8 mouse cellular contexts compared by ENCODE assay signal in genomic region chr14:51007914-51008713, GRCm38 (mm10). TPM values are rescaled to one million over a fixed set of nuclear protein-coding genes. Genes with fewer than 3 reads are reported as not detected.
A peak's percentile ranks its signal among the peaks of the same experiment; 100 is the strongest.
DNase-seq lines count a peak whose midpoint lies in the region; ATAC-seq lines count a peak whose summit lies in the region.

No protein-coding gene starts in this region.

- no peak overlapping the region for H3K4me2 ChIP-seq in kidney, embryonic 14.5 days (replicated peaks; ENCODE audit: low read depth, low read length)
- no peak overlapping the region; the same call in 1 of the 2 replicates for H3K4me2 ChIP-seq in embryonic facial prominence, embryonic 15.5 days (replicated peaks)
- peak overlapping the region; percentile 33 for H3K4me2 ChIP-seq in heart, embryonic 14.5 days (ENCODE audit: low read length)

- no peak overlapping the region for H3K27ac ChIP-seq in kidney, embryonic 14.5 days (ENCODE audit: low read depth, low read length)
- H3K27ac ChIP-seq in embryonic facial prominence, embryonic 15.5 days (replicated peaks), result peak overlapping the region; percentile 96
- peak overlapping the region; percentile 95 for H3K27ac ChIP-seq in heart, embryonic 14.5 days (replicated peaks in 1 of 2; ENCODE audit: control insufficient read depth in 1 of 2, insufficient read depth in 1 of 2, low read depth in 2 of 2, low read length in 2 of 2)

- H3K4me3 ChIP-seq in kidney, embryonic 14.5 days (ENCODE audit: low read length), result no peak overlapping the region
- H3K4me3 ChIP-seq in embryonic facial prominence, embryonic 15.5 days (replicated peaks), result no peak overlapping the region
- H3K4me3 ChIP-seq in heart, embryonic 14.5 days (ENCODE audit: control insufficient read depth in 1 of 2, insufficient read depth in 1 of 2, low read depth in 1 of 2, low read length in 2 of 2), result no peak overlapping the region

- H3K36me3 ChIP-seq in kidney, embryonic 14.5 days (ENCODE audit: control insufficient read depth, insufficient read depth, low read length), result no peaks in the 10 kb centered on the region
- H3K36me3 ChIP-seq in embryonic facial prominence, embryonic 15.5 days, result no peaks in the 10 kb centered on the region
- no peaks in the 10 kb centered on the region for H3K36me3 ChIP-seq in heart, embryonic 14.5 days (ENCODE audit: control insufficient read depth, insufficient read depth, low read length)

- no peak overlapping the region for H3K9ac ChIP-seq in kidney, embryonic 14.5 days (ENCODE audit: low read depth, low read length)
- no peak overlapping the region for H3K9ac ChIP-seq in embryonic facial prominence, embryonic 15.5 days
- peak overlapping the region; percentile 57 for H3K9ac ChIP-seq in heart, embryonic 14.5 days (ENCODE audit: low read length)

- no peaks in the 10 kb centered on the region for H3K4me1 ChIP-seq in kidney, embryonic 14.5 days (ENCODE audit: control insufficient read depth, insufficient read depth, low read length)
- peaks cover 28% of the 10 kb centered on the region for H3K4me1 ChIP-seq in embryonic facial prominence, embryonic 15.5 days
- H3K4me1 ChIP-seq in heart, embryonic 14.5 days (ENCODE audit: control insufficient read depth in 2 of 2, insufficient read depth in 2 of 2, low read length in 2 of 2), result peaks cover 16 to 17% of the 10 kb centered on the region in 2 experiments

- no peaks in the 10 kb centered on the region for H3K9me3 ChIP-seq in kidney, embryonic 14.5 days (ENCODE audit: control insufficient read depth, low read length)
- no peaks in the 10 kb centered on the region for H3K9me3 ChIP-seq in embryonic facial prominence, embryonic 15.5 days (replicated peaks)
- H3K9me3 ChIP-seq in heart, embryonic 14.5 days (ENCODE audit: control insufficient read depth, low read length), result 0 out of 2 replicates have a peak, but pooled peaks cover 3% of the 10 kb centered on the region

- DNase-seq in kidney, adult 11 months, result peak; percentile 37
- DNase-seq in layer of hippocampus, adult 8-10 months (ENCODE audit: low spot score in 2 of 2), result peak; percentile 14 to 30
- DNase-seq in lung, postnatal 25 days (ENCODE audit: low spot score), result peak; percentile 78
- no peak for DNase-seq in T-cell, adult 2 months (ENCODE audit: low spot score)
- no peak for DNase-seq in MN1 (ENCODE audit: low spot score)

- 79% methylated on average over 13 of the region's 13 CpGs for WGBS in kidney, embryonic 14.5 days
- WGBS in embryonic facial prominence, embryonic 15.5 days, result 39% methylated on average over 13 of the region's 13 CpGs
- 32% methylated on average over 13 of the region's 13 CpGs for WGBS in heart, embryonic 14.5 days

- ATAC-seq in kidney, embryonic 14.5 days (ENCODE audit: low FRiP score, low TSS enrichment), result no peak
- ATAC-seq in embryonic facial prominence, embryonic 15.5 days (ENCODE audit: insufficient number of reproducible peaks, low FRiP score, low TSS enrichment, low read depth), result peak; percentile 82
- ATAC-seq in heart, embryonic 14.5 days (ENCODE audit: insufficient number of reproducible peaks, insufficient read depth, low FRiP score, low read depth), result peak; percentile 90

- H3K27me3 ChIP-seq in kidney, embryonic 14.5 days (ENCODE audit: control insufficient read depth, insufficient read depth, low read length), result no peaks in the 10 kb centered on the region
- H3K27me3 ChIP-seq in embryonic facial prominence, embryonic 15.5 days, result no peaks in the 10 kb centered on the region
- no peaks in the 10 kb centered on the region for H3K27me3 ChIP-seq in heart, embryonic 14.5 days (ENCODE audit: control insufficient read depth, insufficient read depth, low read length)

RNA-seq across cellular contexts. Expression of gene Rnase10, which starts 0.6 kb away (rescaled TPM):
- polyA plus RNA-seq in kidney, embryonic 14.5 days (2014; fragmentation: Nextera tagmentation; extraction: Ambion mirVana), result not detected in 2 replicates
- 0.52 and 0.54 TPM in 2 replicates for polyA plus RNA-seq in embryonic facial prominence, embryonic 15.5 days (2015; fragmentation: Nextera tagmentation; extraction: Ambion mirVana)
- polyA plus RNA-seq in heart, embryonic 14.5 days (2014; fragmentation: Nextera tagmentation; extraction: Ambion mirVana), result 0.32 and 0.57 TPM in 2 replicates
- total RNA-seq in layer of hippocampus, adult 8-10 months (2022), result under 1 TPM in 1 of 4 experiments, not detected in 3; 0.20 TPM

RNA-seq across cellular contexts. Expression of gene Rnase9, which starts 33.6 kb away (rescaled TPM):
- polyA plus RNA-seq in kidney, embryonic 14.5 days (2014; fragmentation: Nextera tagmentation; extraction: Ambion mirVana), result 0.35 TPM in 1 of 2 replicates, not detected in the other
- not detected in 2 replicates for polyA plus RNA-seq in embryonic facial prominence, embryonic 15.5 days (2015; fragmentation: Nextera tagmentation; extraction: Ambion mirVana)
- not detected in 2 replicates for polyA plus RNA-seq in heart, embryonic 14.5 days (2014; fragmentation: Nextera tagmentation; extraction: Ambion mirVana)
- total RNA-seq in layer of hippocampus, adult 8-10 months (2022), result not detected

RNA-seq across cellular contexts. Expression of gene Rnase11, which starts 41.8 kb away (rescaled TPM):
- polyA plus RNA-seq in kidney, embryonic 14.5 days (2014; fragmentation: Nextera tagmentation; extraction: Ambion mirVana), result 1.1 TPM in 1 of 2 replicates, not detected in the other
- polyA plus RNA-seq in embryonic facial prominence, embryonic 15.5 days (2015; fragmentation: Nextera tagmentation; extraction: Ambion mirVana), result not detected in 2 replicates
- not detected in 2 replicates for polyA plus RNA-seq in heart, embryonic 14.5 days (2014; fragmentation: Nextera tagmentation; extraction: Ambion mirVana)
- total RNA-seq in layer of hippocampus, adult 8-10 months (2022), result not detected

RNA-seq across cellular contexts. Expression of gene Rnase12, which starts 49.3 kb away (rescaled TPM):
- polyA plus RNA-seq in kidney, embryonic 14.5 days (2014; fragmentation: Nextera tagmentation; extraction: Ambion mirVana), result 16.5 and 18.5 TPM in 2 replicates
- 0.43 and 0.56 TPM in 2 replicates for polyA plus RNA-seq in embryonic facial prominence, embryonic 15.5 days (2015; fragmentation: Nextera tagmentation; extraction: Ambion mirVana)
- polyA plus RNA-seq in heart, embryonic 14.5 days (2014; fragmentation: Nextera tagmentation; extraction: Ambion mirVana), result 0.82 TPM in 1 of 2 replicates, not detected in the other
- not detected for total RNA-seq in layer of hippocampus, adult 8-10 months (2022)

RNA-seq across cellular contexts. Expression of gene Pnp2, which starts 52.3 kb away (rescaled TPM):
- 0.99 and 1.2 TPM in 2 replicates for polyA plus RNA-seq in kidney, embryonic 14.5 days (2014; fragmentation: Nextera tagmentation; extraction: Ambion mirVana)
- 0.25 and 0.85 TPM in 2 replicates for polyA plus RNA-seq in embryonic facial prominence, embryonic 15.5 days (2015; fragmentation: Nextera tagmentation; extraction: Ambion mirVana)
- polyA plus RNA-seq in heart, embryonic 14.5 days (2014; fragmentation: Nextera tagmentation; extraction: Ambion mirVana), result 0.36 and 0.59 TPM in 2 replicates
- 1 to 10 TPM; 1.3 to 2.0 (median 1.5) TPM for total RNA-seq in layer of hippocampus, adult 8-10 months (2022)

Comparison
In these comparisons a context has a peak if more than half of its experiments do, and no peak if none do; other contexts are left out.
1. DNase-seq: peak in kidney, adult 11 months (single experiment), layer of hippocampus, adult 8-10 months (2 of 2) and lung, postnatal 25 days (single experiment); none in T-cell, adult 2 months (single experiment) and MN1 (single experiment).